Mouse (Mus musculus): ENCODE data around the gene Vwa2.

The Vwa2 gene

DNA sequence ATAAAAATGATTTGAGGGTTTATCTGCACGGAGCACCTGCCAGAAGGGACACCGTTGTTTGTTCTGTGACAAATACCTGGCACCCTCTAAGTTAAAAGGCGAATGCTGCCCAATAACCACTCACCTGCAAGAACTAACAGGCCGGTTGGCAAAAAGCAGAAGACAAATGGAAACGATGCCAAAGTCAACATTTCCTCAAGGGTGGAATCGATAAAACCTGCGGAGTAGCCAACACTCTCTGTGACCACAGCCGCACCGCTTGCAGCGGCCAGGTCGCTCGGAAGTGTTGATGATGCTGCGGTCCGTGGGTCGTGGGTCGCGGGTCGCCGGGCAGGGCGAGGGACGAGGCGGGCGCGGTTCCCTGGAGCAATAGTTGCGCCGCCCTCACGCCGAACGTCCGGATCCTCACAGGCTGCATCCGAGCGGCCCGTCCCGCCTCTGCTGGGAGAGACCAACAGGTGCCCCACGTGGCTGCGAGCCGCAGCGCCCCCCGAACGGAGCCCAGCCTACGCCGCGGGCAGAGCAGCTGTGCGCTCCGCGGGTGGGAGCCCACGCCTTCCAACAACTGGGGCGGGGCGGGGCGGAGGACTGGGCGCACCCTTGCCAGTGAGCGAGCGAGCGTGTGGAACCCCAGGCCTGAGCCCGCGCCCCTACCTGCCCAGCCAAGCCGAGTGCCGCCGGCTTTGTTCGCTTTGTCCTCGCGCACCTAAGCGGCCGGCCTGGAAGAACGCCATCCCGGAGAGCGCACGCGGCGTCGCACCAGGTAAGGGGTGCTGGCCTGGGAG, at the start of gene Vwa2:
Vwa2 (plus strand) TSS at position 434 of the 785 bp plus-strand sequence.
- no peak for DNase-seq (ENCODE audit: low read depth, low spot score)

DNA sequence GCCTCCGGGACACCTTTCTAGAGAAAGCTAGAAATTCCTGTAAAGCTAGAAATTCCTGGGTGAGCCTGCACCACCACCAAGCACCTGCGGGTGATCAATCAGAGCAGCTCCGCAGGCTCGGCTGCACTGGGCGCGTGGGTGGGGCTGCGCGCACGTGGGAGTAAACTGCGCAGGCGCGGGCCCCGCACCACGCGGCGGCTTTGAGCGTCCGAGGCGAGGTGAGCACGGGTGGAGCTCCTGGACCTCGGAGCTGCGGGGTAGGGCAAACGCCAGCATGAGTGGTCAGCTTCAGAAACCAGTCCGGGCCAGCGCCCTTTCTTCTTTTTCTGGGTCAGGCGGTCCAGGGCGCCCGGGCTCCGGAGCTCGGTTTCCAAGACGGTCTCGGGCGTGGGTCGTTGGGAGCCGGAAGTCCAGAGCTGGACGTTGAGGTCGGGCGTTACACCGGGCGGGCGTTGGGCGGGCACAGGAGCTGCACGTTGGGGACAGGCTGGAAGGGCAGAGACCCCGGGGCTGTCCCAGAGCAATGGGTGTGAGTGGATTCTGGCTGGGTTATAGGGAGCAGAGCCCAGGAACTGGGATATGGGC, 47.9 kb upstream of the Vwa2 start, which contains the start of gene Tdrd1:
Tdrd1 (plus strand) TSS at position 163 of the 585 bp plus-strand sequence.
- DNase-seq (ENCODE audit: low read depth, low spot score) = no peak

DNA sequence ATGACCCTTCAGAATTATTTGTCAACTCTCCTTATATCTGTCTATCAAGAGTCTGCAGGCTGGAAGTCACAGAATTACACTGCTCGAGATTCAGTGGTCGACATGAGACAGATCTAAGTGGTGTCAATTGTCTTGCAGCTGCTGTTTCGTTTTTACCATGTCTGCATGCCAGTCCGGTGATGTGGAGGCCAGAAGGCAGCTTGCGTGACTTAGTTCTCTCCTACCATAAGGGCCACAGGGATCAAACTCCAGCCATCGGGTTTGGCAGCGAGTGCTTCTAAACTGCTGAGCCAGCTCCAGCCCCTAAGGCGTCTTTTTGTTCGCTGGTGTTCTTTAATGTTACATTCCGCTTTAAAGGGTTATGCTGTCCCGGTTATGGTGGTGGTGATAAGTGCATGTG, 45.7 kb upstream of the Vwa2 start:
- no peak for DNase-seq (ENCODE audit: low read depth, low spot score)

DNA sequence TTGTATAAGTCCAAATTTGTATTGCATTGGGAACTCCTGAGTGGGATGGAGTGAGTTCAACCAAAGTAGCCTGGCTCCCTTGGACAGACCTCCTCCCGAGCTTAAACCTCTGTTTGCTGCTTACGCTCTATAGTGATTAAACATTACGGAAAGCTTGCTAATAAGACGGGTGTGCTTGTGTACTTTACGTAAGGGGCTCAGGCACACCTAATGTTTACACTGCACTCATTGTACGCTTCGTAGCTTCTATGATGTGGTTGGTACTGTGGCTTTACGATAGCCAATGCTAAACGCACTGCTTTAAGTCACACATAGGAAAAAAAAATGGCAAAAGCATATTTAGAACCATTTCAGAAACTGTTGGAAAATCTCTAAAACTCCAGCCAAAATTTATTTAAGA, 44.8 kb upstream of the Vwa2 start:
- no peak for DNase-seq (ENCODE audit: low read depth, low spot score)

DNA sequence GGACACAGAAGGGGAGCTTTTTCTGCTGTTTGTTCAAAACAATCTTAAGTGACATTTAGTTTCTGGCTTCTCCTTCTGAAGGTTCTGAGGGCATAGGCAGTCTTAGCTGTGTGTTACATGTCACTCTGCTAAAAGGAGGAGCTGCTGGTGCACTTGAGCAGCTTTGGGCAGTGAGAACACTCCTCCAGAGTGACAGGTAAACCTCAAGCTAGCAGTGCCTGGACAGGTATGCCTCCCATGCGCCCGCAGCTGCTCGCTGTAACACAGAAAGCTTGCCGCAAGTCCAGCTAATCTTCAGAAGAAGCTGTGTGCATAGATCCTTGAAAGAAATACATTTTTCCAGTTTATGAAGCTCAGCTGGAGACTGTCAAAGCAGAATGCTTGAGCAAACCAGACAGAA, 43.9 kb upstream of the Vwa2 start:
- DNase-seq (ENCODE audit: low read depth, low spot score) = no peak

DNA sequence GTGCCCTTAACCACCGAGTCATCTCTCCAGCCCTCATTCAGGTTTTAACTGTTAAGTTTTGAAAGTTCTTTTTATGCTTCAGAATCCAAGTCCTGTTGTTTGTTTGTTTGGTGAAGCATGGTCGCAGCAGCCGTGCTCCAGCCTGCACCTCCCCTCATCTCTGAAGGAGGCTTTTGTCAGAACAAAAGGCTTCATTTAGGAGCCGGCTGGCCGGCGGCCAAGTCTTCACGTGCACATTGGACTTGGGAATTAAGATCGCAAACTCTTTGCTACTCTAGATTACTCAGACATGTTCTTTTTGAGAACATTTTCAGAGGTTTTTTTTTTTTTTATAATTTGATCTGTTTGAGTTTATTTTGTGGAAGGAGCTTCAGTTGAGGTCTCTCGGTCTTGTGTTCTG, 38.7 kb upstream of the Vwa2 start:
- no peak for DNase-seq (ENCODE audit: low read depth, low spot score)

DNA sequence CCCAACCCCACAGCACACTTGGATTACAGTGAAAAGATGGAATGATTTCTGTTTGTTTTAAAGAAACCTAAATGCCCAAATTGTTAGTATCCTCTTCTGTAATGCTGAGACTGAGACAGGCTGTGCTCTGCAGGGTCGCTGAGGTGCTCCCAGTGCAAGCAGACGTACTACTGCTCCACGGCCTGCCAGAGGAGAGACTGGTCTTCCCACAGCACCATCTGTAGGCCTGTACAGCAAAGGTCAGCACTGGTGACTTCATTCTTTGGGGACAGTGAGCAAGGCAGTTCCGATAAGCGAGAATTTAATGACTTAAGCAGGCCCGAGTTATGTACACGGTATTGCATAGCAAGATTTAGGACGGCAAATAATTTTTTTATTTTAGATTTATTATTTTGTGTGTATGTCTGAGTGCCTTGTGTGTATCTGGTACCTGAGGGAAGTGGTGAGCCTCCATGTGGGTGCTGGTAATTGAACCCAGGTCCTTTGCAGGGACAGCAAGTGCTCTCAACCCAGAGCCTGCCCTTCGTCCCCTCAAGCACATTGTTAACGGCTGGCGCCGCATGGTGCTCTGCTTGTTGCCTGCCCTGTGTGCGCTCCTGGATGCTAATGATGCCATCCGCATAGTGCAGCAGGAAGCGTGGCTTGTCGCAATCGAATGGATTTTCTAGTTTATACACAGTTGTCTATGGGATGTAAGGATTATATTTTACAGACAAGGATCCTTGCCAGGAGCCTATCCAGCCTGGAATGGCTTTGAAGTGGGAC, 34.9 kb upstream of the Vwa2 start:
- no peak for DNase-seq (ENCODE audit: low read depth, low spot score)

DNA sequence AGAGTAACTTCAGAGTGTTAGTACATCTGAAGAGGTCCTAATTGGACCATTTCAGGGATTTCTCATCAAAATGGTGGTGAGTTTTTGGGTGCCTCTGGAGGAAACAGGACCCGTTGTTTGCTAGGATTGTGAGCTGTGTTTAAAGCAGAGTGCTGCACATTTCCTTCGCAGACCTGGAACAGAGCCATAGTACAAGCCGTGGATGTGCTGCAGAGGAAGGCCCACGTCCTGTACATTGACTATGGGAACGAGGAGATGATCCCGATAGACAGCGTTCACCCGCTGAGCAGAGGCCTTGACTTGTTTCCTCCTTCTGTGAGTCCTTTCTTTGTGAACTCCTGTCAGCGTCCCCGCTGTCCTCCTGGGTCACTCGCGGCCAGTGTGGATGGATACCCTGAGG, 31.1 kb upstream of the Vwa2 start:
- DNase-seq (ENCODE audit: low read depth, low spot score) = no peak

DNA sequence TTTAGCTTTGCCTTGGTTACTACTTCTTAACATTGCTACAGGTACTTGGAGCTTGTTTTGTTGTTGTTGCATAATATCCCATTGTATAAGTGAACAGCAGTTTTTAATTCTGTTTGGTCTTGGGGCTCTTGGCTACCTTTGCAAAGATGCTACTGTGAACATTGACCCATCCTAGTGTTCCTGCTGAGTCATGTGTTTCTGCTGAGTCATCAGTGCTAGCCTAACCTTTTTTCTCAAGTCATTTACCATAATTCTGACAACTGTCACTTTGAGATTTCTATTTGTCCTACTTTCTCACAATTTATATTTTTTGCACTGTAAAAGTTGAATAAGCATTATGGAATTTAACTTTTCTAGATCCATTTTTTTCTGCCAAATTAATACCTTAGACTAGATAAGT, 21.5 kb upstream of the Vwa2 start:
- DNase-seq (ENCODE audit: low read depth, low spot score) = no peak

DNA sequence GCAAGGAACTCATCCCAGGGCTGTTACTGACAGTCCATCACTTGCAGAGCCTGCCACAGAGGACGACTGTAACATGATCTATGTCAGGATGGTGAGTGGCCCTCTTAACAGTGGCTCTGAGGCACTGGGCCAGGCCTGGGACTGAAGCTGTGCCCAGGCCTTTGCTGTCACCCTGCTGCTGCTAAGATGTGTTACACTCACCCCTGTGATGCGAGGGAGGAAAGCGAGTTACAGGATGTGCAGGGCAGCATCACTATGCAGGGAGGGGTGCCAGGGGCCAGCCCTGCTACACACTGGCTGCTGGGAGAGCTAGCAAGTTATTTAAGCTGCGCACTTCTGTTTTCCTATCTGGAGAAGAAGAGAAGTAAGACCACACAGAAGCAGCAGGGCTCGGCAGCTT, 17.6 kb upstream of the Vwa2 start:
- no peak for DNase-seq (ENCODE audit: low read depth, low spot score)

DNA sequence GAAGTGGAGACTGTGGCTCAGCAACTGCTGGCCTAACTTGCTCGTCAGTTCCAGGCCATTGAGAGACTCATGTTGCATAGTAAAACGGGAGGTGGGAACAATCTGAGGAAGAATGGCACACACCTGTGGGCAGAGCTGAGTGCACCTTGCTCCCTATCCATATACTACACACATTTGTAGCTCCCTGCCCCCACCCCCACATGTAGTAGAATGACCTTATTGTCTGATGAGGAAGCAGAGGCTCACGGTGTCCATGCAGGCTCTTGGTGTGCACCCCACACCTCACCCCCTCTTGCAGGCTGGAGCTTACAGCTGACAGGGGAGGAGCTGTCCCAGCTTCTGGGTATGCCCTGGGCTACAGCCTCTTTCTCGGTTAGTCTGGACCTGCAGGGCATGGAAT, 6.3 kb upstream of the Vwa2 start:
- DNase-seq (ENCODE audit: low read depth, low spot score) = no peak

DNA sequence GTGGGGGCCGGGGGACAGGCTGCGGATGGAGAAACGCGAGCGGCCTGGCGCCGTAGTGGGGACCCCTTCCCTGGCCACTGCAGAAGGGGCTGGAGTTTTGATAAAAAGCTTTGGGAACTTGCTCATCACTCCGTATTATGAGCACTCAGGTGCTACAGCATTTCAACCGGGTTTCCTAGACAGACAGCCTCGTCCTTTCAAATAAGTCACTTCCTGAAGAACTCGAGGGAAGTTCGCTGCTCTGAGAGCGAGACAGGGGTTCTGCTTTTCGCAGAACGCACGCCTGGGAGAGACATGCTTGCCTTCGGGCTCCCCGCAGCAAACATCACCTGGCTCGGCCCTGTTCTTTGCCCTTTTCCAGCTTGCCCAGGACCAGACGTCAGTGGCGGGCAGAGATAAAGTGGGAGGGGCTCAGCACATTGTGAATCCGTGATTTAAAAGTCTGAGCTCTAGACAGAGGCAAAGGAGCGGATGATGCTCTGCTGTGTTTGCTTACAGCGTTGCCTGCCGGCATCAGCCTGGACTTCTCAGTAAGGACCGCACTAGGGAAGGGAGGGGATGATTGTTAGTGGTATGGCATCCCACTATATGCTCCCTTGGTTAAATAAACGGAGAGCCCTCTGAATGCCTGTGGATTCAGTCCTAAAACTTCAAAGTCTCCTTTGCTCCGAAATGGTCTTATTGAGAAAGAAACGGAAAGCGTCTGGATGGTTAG, 709 bp downstream of the Vwa2 start:
- no peak for DNase-seq (ENCODE audit: low read depth, low spot score)

DNA sequence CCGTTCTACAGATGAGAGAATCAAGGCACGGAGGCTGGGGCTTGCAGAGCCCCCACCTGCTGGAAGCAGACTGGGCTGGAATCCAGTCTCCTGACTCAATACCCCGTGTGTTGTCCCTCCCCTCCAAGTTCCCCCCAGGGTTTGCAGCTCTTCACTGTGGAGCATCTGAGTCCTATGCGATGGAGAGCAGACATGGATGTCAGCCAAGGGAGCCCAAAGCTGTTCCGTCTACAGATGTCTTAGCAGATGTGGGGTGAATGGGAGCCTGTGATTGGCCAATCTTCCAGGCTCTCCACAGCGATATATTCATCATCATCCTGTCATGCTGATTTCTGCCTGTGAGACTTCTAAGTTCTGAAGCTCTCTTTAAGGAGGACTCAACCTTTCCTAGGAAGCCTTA, 3.3 kb downstream of the Vwa2 start:
- DNase-seq (ENCODE audit: low read depth, low spot score) = no peak

DNA sequence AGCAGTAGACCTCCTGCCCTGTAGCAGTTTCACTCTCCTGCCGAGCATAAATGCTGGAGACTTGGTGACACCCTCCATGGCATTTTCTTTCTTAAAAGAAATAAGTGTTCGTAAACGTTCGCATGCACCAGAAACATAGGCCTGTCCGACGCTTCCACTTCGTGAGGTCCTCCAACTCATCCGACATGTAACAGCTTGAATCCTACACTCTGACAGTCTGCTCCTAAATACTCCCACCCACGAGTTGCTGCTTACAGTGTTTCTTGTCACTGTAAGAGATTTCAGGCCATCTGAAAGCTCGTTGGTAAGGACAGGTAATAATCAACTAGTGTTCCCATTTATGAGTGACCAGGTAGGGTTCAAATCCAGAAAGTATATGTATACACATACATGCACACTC, 13.8 kb downstream of the Vwa2 start:
- no peak for DNase-seq (ENCODE audit: low read depth, low spot score)

DNA sequence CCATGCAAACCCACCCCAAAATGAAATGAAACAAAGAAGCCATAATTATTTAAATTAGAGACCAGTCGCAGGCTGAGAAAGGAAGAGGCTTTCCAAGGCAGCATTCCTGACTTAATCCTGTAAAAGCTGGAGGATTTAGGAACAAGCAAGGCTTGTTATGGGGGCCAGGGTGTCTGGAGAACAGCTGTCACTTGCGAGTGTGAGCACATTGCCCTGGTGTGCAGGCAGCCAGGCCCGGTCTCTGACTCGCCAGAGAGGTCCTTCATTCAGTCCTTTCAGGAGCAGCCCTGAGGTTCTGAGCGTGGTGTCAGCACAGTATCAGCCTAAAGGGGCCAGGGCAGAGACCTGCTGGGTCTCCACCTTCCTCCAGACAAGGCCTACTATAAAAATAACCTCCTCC, 14.6 kb downstream of the Vwa2 start:
- DNase-seq (ENCODE audit: low read depth, low spot score) = no peak

DNA sequence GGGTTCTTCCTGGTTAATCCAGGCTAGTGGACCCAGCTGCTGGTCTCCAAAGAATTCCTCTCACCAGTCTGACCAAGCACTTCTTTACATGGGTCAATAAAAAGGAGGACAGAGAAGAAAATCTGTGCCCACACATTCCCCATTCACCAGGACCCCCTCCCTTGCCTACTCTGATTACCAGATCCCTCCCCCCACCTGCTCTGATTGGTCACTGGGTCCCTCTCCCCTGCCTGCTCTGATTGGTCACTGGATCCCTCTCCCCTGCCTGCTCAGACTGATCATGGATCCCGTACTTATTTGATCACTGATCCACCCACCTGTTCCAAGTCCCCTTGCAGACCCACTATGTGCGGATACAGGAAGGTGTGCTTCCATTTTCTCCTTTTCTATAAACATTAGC, 17.4 kb downstream of the Vwa2 start:
- DNase-seq (ENCODE audit: low read depth, low spot score) = no peak

DNA sequence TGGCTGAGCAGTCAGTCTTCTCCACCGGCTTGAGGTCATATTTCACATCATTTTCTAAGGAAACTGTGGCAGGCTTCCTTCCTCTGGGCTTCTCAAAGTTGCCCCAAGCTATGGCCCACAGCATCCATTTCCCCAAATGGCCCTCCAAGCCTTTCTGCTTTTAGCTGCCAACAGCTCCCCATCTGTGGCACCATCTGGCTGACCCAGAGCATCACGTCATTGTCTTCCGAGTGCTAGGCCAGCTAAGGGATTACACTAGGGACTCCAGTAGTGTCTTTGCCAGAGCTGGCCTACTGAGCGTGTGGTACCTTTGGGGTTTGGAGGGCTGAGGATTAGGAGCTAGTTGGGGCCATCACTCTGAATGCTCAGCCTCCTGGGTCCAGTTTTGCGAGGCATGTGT, 18.5 kb downstream of the Vwa2 start:
- DNase-seq (ENCODE audit: low read depth, low spot score) = no peak

DNA sequence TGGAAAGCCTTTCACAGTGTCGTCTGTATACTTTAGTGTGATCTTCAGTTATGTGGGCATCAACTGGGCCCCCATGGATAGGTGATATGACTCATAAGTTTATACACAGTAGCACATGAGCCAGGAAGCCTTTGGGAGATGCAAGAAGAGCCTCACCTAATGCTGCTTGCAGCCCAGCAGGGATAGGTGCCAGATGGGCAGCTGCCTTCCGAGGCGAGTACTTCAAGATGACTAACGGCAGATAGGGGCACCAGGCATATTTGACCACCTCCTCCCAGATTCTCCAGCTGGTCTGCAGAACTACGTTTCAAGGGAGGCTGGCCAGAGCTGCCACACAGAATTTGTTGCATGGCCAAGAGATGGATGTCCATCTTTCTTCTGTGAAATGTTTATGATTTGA, 19.3 kb downstream of the Vwa2 start:
- no peak for DNase-seq (ENCODE audit: low read depth, low spot score)

DNA sequence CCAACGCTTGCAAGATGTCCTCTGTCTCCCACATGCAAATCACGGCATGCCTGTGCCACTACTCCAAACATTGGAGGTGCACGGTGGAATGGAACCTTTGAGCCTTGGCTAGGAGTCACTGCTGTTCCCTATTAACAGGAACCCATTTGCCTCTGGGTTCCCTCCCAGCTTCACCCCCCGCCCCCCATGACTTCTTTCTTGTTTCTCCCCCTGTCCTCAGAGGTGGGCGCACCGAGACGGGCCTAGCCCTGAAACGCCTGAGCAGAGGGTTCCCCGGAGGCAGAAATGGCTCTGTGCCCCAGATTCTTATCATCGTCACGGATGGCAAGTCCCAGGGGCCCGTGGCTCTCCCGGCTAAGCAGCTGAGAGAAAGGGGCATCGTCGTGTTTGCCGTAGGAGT, 23.6 kb downstream of the Vwa2 start:
- DNase-seq (ENCODE audit: low read depth, low spot score) = no peak

DNA sequence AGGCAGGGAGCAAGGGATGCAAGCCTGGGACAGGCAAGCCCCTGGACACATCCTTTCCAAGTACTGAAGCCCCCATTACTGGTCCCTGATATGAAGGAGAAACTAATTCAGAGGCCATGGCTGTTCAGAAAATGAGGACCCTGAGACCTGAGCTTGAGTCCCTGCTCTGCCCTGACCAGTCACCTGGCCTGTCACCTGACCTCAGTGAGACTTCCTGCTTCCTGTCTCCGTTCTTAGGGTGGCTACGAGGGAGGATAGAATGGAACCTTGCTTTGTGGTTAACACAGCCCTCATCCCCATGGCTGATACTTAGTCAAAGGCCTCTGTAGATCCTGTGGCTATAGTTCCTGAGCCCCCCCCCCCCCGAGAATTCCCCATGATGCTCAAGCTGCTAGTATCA, 30.0 kb downstream of the Vwa2 start:
- DNase-seq (ENCODE audit: low read depth, low spot score) = no peak

DNA sequence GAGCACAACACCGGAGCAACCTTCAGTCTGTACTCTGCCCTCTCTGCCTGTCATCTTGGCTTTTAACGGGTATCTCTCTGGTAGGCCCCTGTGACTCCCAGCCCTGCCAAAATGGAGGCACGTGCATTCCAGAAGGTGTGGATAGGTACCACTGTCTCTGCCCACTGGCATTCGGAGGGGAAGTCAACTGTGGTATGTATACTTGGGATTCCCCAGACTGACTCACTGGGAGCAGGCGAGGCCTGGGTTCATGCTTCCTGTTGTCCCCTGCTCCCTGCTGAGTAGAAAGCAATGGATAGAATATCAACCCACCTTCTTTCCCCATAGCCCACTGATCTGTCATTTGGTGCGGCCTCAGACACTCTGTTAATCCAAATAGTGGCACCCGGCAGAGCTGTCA, 31.3 kb downstream of the Vwa2 start:
- no peak for DNase-seq (ENCODE audit: low read depth, low spot score)

DNA sequence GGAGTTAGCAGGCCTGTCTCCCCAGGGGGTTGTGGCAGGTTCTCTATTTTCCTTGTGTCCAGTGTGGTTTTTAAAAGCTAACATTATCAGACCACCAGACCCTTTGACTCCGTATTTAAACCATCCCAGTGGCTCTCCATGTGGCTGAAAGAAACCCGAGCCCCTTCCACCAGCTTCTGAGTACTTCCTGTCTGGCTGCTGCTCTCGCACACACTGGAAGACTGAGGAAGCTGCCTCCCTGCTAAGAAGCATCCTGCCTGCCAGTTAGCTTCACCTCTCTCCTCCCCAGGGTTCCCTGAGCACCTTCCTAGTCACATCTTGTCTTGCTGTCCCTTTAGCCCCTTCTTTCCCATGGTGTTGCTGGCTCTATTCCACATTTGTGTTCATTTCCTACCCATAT, 33.8 kb downstream of the Vwa2 start:
- no peak for DNase-seq (ENCODE audit: low read depth, low spot score)
